Mouse (Mus musculus) cerebral cortex, adult 2 months (tissue): ENCODE data around the gene Zfp513.

Experiments
- WGBS: fragments of 180-500 bp; shearing (Covaris S2); methylation state at CpG from one replicate; pipeline ENCODE4 v1.1.7; 2018; 5-methylcytosine and 5-hydroxymethylcytosine counted together

The Zfp513 gene

DNA sequence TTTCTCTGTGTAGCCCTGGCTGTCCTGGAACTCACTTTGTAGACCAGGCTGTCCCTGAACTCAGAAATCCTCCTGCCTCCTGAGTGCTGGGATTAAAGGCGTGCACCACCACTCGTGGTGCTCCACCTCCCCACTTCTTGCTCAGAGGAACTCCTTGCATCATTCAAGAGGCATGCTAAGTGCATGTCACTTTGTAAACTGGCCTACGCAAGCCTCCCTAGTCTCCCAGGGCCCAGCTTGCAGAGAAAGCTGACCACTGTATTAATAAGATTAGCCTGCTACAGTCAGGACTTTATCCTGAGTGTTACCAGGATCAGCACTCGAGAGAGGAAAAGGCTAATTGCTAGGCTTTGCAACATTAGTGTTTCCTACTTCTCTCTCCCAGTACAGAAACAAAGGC, 33.5 kb downstream of the Zfp513 start:
- 95% methylated on average over 4 of the region's 4 CpGs for WGBS

DNA sequence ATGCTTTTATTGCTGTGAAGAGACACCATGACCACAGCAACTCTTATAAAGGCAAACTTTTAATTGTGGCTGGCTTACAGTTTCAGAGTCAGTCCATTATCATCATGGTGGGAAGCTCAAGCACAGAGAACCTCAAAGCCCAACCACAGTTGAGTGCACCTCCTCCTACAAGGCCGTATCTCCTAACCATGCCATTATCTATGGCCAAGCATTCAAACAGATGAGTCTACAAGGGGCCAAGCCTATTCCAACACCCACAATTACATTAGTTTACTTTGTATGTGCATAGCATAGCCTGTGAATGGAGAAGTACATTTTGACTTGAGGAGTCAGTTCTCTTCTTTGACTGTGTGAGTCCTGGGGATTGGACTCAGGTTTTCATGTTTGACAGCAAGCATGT, 37.2 kb downstream of the Zfp513 start:
- 95% methylated on average over 1 of the region's 1 CpGs for WGBS

DNA sequence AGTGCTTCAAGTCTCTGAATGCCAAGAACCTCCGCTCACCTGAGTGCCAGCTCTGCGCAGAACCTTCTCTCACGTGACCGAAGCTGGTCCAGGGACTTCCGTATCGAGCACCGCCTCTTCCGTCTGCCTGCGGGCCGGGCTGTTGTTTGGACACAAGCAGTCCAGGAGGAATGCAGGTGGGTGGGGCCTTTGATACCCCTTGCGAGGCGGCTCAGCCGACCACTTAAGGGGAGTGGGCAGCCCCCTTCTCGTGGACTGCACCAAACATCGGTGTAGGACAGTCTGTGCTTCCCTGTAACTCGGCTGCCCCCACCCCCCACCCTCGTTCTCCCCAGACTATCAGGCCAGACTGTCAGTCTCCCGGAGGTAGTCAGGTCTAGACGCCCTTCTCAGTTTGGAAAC, 48.0 kb downstream of the Zfp513 start, which contains the start of gene Mpv17:
Mpv17 (minus strand) TSS at position 100 of the 402 bp plus-strand sequence.
- WGBS, result under 1% methylated on average over 19 of the region's 19 CpGs

DNA sequence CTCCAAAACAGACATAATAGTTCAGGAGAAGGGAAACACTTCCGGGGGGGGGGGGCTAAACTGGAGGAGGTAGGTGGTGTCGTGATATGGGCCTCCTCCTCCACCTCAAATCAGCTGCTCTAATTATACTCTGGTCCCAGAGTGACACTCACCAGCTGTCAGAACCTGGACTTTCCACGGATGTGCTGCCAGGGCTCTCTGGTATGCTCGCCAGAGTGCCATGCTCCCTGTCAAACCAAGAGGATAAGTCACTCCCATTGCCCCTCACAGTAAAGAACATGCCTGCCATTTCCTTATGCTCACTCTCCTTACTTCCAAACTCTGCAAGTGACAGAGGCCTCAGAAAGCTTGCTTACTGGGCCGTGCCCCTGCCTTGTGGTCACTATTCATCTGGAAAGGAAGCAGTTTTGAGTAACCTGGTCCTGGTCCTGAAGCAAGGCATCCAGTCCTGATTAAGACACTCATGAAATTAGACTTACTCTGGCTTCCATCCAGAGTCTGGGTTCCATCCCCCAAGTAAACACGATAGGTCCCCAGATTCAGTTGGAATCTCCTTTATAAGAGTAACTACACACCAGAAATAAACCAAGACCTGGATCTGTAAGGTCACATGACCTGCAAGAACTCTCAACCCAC, 48.5 kb downstream of the Zfp513 start:
- 16% methylated on average over 6 of the region's 6 CpGs for WGBS

DNA sequence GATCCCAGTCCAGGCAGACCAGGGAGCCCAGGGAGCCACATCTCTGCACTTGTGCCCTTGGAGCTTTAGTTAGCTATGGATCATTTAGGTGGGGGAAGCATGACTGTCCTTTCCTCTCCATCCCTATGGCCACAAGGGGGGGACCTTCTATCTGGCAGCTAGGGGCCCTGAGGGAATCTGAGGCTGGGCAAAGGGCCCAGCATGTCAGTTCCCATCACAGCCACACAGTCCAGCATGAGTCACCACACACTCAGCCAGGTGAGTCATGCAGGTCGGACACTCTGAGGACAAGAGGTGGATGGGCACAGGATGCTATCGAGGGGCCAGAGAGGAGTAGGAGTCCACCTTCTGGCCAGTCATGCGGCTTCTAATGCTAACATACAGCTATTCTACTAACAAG, 50.4 kb downstream of the Zfp513 start:
- 88% methylated on average over 3 of the region's 3 CpGs for WGBS

DNA sequence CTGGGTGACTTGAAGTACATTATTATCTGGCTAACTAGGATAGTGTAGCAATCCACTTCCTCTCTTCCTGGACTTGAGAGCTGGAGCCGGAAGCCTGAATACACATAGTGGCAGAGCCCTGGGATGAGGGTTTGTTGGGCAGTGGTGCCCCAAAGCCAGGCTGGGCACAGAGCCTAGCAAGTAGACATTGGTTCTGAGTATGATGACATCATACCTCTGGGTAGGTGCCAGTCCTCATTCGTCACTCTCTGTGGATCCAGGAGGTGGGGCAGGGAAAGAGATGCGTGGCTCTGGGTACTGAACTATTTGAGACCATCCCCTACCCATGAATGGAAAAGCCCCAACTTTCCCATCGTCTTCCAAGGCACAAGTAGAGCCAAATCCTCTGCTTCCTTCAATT, 52.3 kb downstream of the Zfp513 start:
- WGBS, result 53% methylated on average over 4 of the region's 4 CpGs
